Mouse (Mus musculus): ENCODE measurements around the gene Astn1.

DNA sequence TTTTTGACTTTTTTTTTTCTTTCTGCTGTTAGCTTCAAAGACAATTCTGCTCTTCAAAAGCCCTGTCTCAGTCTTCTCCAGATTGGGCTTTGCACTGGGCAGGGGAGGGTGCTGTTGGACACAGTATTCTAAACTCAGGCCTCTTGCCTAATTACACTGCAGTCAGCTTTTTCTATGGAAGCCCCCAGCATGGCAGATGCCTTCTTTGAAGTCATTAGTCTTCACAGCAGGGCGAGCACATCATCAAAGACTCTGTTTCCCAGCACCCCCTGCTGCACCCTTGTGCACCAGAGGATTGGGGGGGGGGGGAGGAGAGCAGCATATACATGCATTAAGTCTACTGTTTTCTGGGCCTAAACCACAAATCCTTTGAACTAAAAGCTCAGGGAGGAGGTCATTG is 174.8 kb downstream of the Astn1 start:
- TF ChIP-seq CTCF (IDR thresholded peaks at IDR 0.05; ENCODE audit: insufficient read depth, low read length) (no peak), POLR2A (IDR thresholded peaks at IDR 0.05; ENCODE audit: borderline replicate concordance, extremely low read depth, low read depth, low read length) (no peak)

Measured in lung, adult 2 months (tissue).